Mouse (Mus musculus) liver, adult 2 months (tissue): Measurements from ENCODE around the gene Tfap2b. TPM values are rescaled to one million over a fixed set of nuclear protein-coding genes. Genes with fewer than 3 reads are reported as not detected.

Experiments
- DNase-seq: peaks from one replicate; pipeline ENCODE4 v3.0.0-alpha.2; 2011; ENCODE audit warnings: low read depth, low spot score; ENCODE audit errors: extremely low read depth
- H3K27ac ChIP-seq: fragments of 200-500 bp; replicated peaks from 2 replicates; pipeline ENCODE4 v1.5.1; 2012; ENCODE audit warnings: low read depth, mild to moderate bottlenecking, control low read depth, inconsistent platforms, low read length; ENCODE audit not compliant: insufficient read depth
- H3K27me3 ChIP-seq: fragments of 200-500 bp; 2 replicates; pipeline ENCODE4 v1.6.1; 2012; ENCODE audit warnings: mild to moderate bottlenecking, moderate library complexity, low read length, inconsistent platforms; ENCODE audit not compliant: control insufficient read depth, insufficient read depth
- H3K36me3 ChIP-seq: fragments of 200-500 bp; 2 replicates; pipeline ENCODE4 v1.6.1; 2012; ENCODE audit warnings: low read length, inconsistent platforms; ENCODE audit not compliant: control insufficient read depth, insufficient read depth
- H3K4me1 ChIP-seq: fragments of 200-500 bp; 2 replicates; pipeline ENCODE4 v1.6.1; 2011; ENCODE audit warnings: low read length; ENCODE audit not compliant: control insufficient read depth, insufficient read depth
- H3K4me3 ChIP-seq: fragments of 200-500 bp; 2 replicates; pipeline ENCODE4 v1.5.1; 2011; ENCODE audit warnings: low read depth, mild to moderate bottlenecking, control low read depth, low read length, moderate library complexity; ENCODE audit not compliant: insufficient read depth
- H3K79me2 ChIP-seq: fragments of 200-500 bp; 2 replicates; pipeline ENCODE4 v1.6.1; 2012; ENCODE audit warnings: inconsistent platforms, mild to moderate bottlenecking, low read length, moderate library complexity; ENCODE audit not compliant: control insufficient read depth, insufficient read depth
- H3K9ac ChIP-seq: fragments of 200-500 bp; 2 replicates; pipeline ENCODE4 v1.6.1; 2012; ENCODE audit warnings: low read depth, mild to moderate bottlenecking, control low read depth, inconsistent platforms, low read length
- CTCF ChIP-seq: fragments of 200-500 bp; IDR thresholded peaks from 2 replicates; pipeline ENCODE4 v1.5.1; 2011; ENCODE audit warnings: low read depth, low read length, control low read depth
- POLR2A ChIP-seq: fragments of 200-500 bp; IDR thresholded peaks from 2 replicates; pipeline ENCODE4 v1.6.1; 2011; ENCODE audit warnings: low read length, control low read depth; ENCODE audit not compliant: insufficient read depth; ENCODE audit errors: extremely low read depth
- WGBS: fragments of 180-500 bp; shearing (Covaris S2); methylation state at CpG from one replicate; pipeline ENCODE4 v1.1.7; 2018; 5-methylcytosine and 5-hydroxymethylcytosine counted together
- polyA plus RNA-seq: library from polyadenylated mRNA; depleted of rRNA; stranded (reverse); fragments of >200 nt; gene quantifications from 2 replicates; pipeline ENCODE4 v1.2.3, GENCODE M21; 2012
- total RNA-seq: library from RNA; depleted of rRNA; stranded (reverse); fragments of >200 nt; gene quantifications from 2 replicates; pipeline ENCODE4 v1.2.3, GENCODE M21; 2014

Gene Tfap2b
- total and polyA plus RNA-seq, 2 experiments: 0.01 TPM; not detected in 1

DNA sequence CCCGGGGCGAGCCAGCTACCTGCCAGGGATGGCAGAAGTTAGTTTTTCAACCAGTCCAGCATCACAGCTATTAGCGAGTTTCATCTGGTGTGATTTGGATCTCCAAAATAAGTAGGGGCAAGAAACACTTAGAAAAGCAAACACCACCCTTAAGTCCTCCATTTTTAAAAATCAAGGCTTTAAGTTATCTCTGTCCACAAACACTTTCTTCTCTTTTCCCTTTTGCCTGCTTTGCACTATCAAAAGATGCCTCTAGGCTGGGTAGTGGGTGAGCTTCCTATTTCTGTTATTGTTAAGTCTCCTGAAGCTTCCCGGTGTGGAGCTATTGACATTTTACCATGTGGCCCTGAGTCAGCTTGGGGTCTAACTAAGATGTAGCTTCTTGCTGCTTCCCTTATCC is 4.5 kb downstream of the Tfap2b start:
- peaks cover 34% of the 10 kb centered on the region for H3K27me3 ChIP-seq
- 0% methylated on average over 4 of the region's 4 CpGs for WGBS
- no peak overlapping the region for H3K27ac ChIP-seq
- no peak for DNase-seq
- no peaks in the 10 kb centered on the region for H3K36me3 ChIP-seq
- no peak overlapping the region for H3K4me3 ChIP-seq
- H3K9ac ChIP-seq: no peak overlapping the region
- H3K4me1 ChIP-seq: no peaks in the 10 kb centered on the region
- TF ChIP-seq CTCF: no peak
- no peak for TF ChIP-seq POLR2A
- H3K79me2 ChIP-seq: no peaks in the 10 kb centered on the region

GRCm38 (mm10) chr1:19213851-19214395 is 5.2 kb downstream of the Tfap2b start:
- no peak for DNase-seq
- 5% methylated on average over 36 of the region's 36 CpGs for WGBS
- Histone ChIP-seq H3K27ac (no peak overlapping the region), H3K4me1 (no peaks in the 10 kb centered on the region), H3K27me3 (peaks cover 36% of the 10 kb centered on the region), H3K9ac (no peak overlapping the region), H3K4me3 (no peak overlapping the region), H3K79me2 (no peaks in the 10 kb centered on the region), H3K36me3 (no peaks in the 10 kb centered on the region)
- TF ChIP-seq CTCF: no peak
- no peak for TF ChIP-seq POLR2A

DNA sequence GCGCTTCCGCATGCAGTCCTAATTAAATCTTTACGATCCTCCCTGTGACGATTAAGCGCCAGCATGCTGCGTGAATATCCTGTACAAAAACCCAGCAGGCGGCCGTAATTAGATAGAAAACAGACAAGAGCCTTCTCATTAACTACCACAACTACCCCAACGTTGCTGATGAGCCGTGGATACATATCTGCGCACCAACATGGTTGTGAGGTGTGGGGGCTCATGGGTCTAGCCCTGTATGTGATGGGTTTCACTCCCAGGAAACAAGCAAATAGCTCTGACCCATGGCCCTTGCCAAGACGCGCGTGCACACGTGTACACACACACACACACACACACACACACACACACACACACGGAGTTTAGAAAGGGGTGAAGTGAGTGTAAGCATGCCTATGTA is 8.7 kb downstream of the Tfap2b start:
- 7% methylated on average over 16 of the region's 16 CpGs for WGBS
- H3K27ac ChIP-seq: no peak overlapping the region
- H3K27me3 ChIP-seq: peaks cover 20% of the 10 kb centered on the region

GRCm38 (mm10) chr1:19218221-19218620 is 9.5 kb downstream of the Tfap2b start:
- Histone ChIP-seq H3K79me2 (no peaks in the 10 kb centered on the region), H3K27me3 (peaks cover 18% of the 10 kb centered on the region)
- DNase-seq: no peak

More for the DNA sequence above, 8.7 kb downstream of the Tfap2b start:
- H3K4me1 ChIP-seq: no peaks in the 10 kb centered on the region
- no peak for DNase-seq
- no peaks in the 10 kb centered on the region for H3K36me3 ChIP-seq
- TF ChIP-seq POLR2A (no peak), CTCF (no peak)
- no peak overlapping the region for H3K9ac ChIP-seq
- H3K79me2 ChIP-seq: no peaks in the 10 kb centered on the region
- no peak overlapping the region for H3K4me3 ChIP-seq

DNA sequence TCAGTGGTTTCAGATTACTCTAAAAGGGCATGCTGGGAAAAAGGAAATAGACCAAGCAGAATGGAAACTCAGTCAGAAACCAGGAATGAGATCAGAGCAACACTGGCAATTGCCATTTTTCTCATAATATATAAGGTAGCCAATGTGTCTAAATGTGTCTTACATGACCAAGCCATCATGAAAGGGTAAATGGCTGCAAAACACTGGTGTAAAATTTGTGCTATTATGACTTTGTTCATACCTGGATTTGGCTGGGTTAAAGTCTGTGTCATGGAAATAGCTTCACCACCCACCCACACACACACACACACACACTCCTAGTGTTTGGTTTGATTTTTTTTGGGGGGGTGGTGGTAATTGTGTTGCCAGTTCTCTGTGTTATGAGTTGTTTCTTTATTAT is 10.7 kb downstream of the Tfap2b start:
- Histone ChIP-seq H3K27me3 (peaks cover 11% of the 10 kb centered on the region; the same call in 1 of the 2 replicates), H3K27ac (no peak overlapping the region), H3K36me3 (no peaks in the 10 kb centered on the region), H3K79me2 (no peaks in the 10 kb centered on the region), H3K4me3 (no peak overlapping the region), H3K4me1 (no peaks in the 10 kb centered on the region), H3K9ac (no peak overlapping the region)
- TF ChIP-seq POLR2A: no peak
- no peak for TF ChIP-seq CTCF
- no peak for DNase-seq

More at GRCm38 (mm10) chr1:19218221-19218620, 9.5 kb downstream of the Tfap2b start:
- H3K36me3 ChIP-seq: no peaks in the 10 kb centered on the region
- TF ChIP-seq POLR2A: no peak
- TF ChIP-seq CTCF: no peak
- no peaks in the 10 kb centered on the region for H3K4me1 ChIP-seq
- WGBS: 3% methylated on average over 7 of the region's 7 CpGs
- H3K9ac ChIP-seq: no peak overlapping the region
- no peak overlapping the region for H3K4me3 ChIP-seq
- H3K27ac ChIP-seq: no peak overlapping the region

- Histone ChIP-seq H3K4me1 (no peaks in the 10 kb centered on the region), H3K36me3 (no peaks in the 10 kb centered on the region), H3K27me3 (peaks cover 7% of the 10 kb centered on the region; the same call in 1 of the 2 replicates), H3K79me2 (no peaks in the 10 kb centered on the region), H3K4me3 (no peak overlapping the region), H3K27ac (no peak overlapping the region), H3K9ac (no peak overlapping the region)
- no peak for TF ChIP-seq CTCF
- no peak for TF ChIP-seq POLR2A
- no peak for DNase-seq
- WGBS: 4% methylated on average over 1 of the region's 1 CpGs
Measured at GRCm38 (mm10) chr1:19220564-19220963, 11.8 kb downstream of the Tfap2b start.
